Comparison of ENCODE assay signal across 21 mouse cellular contexts in genomic region chr13:44469675-44470074, GRCm38 (mm10).
DNase-seq lines count a peak whose midpoint lies in the region; ATAC-seq lines count a peak whose summit lies in the region.
"Had no signal": no experiment of that assay in that cellular context is flagged by ENCODE, and none has a peak within 500 bp of the region (broad histone marks: within the 10 kb centered on the region; RNA-seq: fewer than 3 reads in every experiment).

No protein-coding gene starts in this region.

- ATAC-seq in embryonic facial prominence, embryonic 13.5 days (ENCODE audit: insufficient number of reproducible peaks, insufficient read depth, low FRiP score, low TSS enrichment, low read depth) = no peak
- ATAC-seq in embryonic facial prominence, embryonic 15.5 days (ENCODE audit: insufficient number of reproducible peaks, low FRiP score, low TSS enrichment, low read depth) = no peak
- ATAC-seq in stomach, embryonic 16.5 days (ENCODE audit: insufficient read depth, low FRiP score) = no peak
- ATAC-seq: forebrain, embryonic 16.5 days; midbrain, embryonic 15.5 days had no signal

- H3K9me3 ChIP-seq in embryonic facial prominence, embryonic 13.5 days = no peaks in the 10 kb centered on the region
- no peaks in the 10 kb centered on the region for H3K9me3 ChIP-seq in embryonic facial prominence, embryonic 10.5 days
- no peaks in the 10 kb centered on the region for H3K9me3 ChIP-seq in embryonic facial prominence, embryonic 15.5 days (replicated peaks)
- H3K9me3 ChIP-seq in stomach, embryonic 16.5 days (replicated peaks; ENCODE audit: control insufficient read depth, low read length) = no peaks in the 10 kb centered on the region
- H3K9me3 ChIP-seq: hindbrain, embryonic 12.5 days; liver, embryonic 15.5 days; midbrain, embryonic 10.5 days; midbrain, embryonic 15.5 days; neural tube, embryonic 15.5 days had no signal

- H3K36me3 ChIP-seq in embryonic facial prominence, embryonic 13.5 days = no peaks in the 10 kb centered on the region
- no peaks in the 10 kb centered on the region for H3K36me3 ChIP-seq in embryonic facial prominence, embryonic 10.5 days (replicated peaks)
- H3K36me3 ChIP-seq in embryonic facial prominence, embryonic 15.5 days = no peaks in the 10 kb centered on the region
- no peaks in the 10 kb centered on the region for H3K36me3 ChIP-seq in stomach, embryonic 16.5 days (ENCODE audit: control insufficient read depth, insufficient read depth, low read length)
- H3K36me3 ChIP-seq: hindbrain, embryonic 12.5 days; liver, embryonic 15.5 days; midbrain, embryonic 10.5 days; midbrain, embryonic 15.5 days; neural tube, embryonic 15.5 days had no signal

- H3K4me1 ChIP-seq in embryonic facial prominence, embryonic 13.5 days = peaks cover 21% of the 10 kb centered on the region
- peaks cover 21% of the 10 kb centered on the region for H3K4me1 ChIP-seq in embryonic facial prominence, embryonic 10.5 days
- peaks cover 13% of the 10 kb centered on the region for H3K4me1 ChIP-seq in embryonic facial prominence, embryonic 15.5 days
- 0 out of 2 replicates have a peak, but pooled peaks cover 4% of the 10 kb centered on the region for H3K4me1 ChIP-seq in stomach, embryonic 16.5 days (ENCODE audit: control insufficient read depth, insufficient read depth, low read length)
- H3K4me1 ChIP-seq: liver, embryonic 15.5 days had no signal

- no peak overlapping the region for H3K4me2 ChIP-seq in embryonic facial prominence, embryonic 13.5 days
- no peak overlapping the region for H3K4me2 ChIP-seq in embryonic facial prominence, embryonic 15.5 days (replicated peaks)
- H3K4me2 ChIP-seq in stomach, embryonic 16.5 days (ENCODE audit: low read depth, low read length) = no peak overlapping the region
- H3K4me2 ChIP-seq: heart, embryonic 11.5 days; hindbrain, embryonic 12.5 days; liver, embryonic 15.5 days; lung, embryonic 14.5 days; midbrain, embryonic 15.5 days; neural tube, embryonic 15.5 days had no signal

- intact Hi-C loops in left cerebral cortex, postnatal 4 days (cut with DNase I) = no loop called here

- no peak overlapping the region for H3K4me3 ChIP-seq in embryonic facial prominence, embryonic 13.5 days
- H3K4me3 ChIP-seq in embryonic facial prominence, embryonic 10.5 days = no peak overlapping the region
- H3K4me3 ChIP-seq in embryonic facial prominence, embryonic 15.5 days (replicated peaks) = no peak overlapping the region
- no peak overlapping the region for H3K4me3 ChIP-seq in stomach, embryonic 16.5 days (replicated peaks; ENCODE audit: low read length)
- H3K4me3 ChIP-seq: hindbrain, embryonic 12.5 days; liver, embryonic 15.5 days; midbrain, embryonic 10.5 days; midbrain, embryonic 15.5 days; neural tube, embryonic 15.5 days had no signal

- 0 out of 2 replicates have a peak overlapping the region, but pooled peaks have one; percentile 29 for H3K27ac ChIP-seq in embryonic facial prominence, embryonic 13.5 days
- H3K27ac ChIP-seq in embryonic facial prominence, embryonic 10.5 days (replicated peaks) = no peak overlapping the region
- 0 out of 2 replicates have a peak overlapping the region, but pooled peaks have one; percentile 55 for H3K27ac ChIP-seq in embryonic facial prominence, embryonic 15.5 days (replicated peaks)
- peak overlapping the region; percentile 49 for H3K27ac ChIP-seq in stomach, embryonic 16.5 days (ENCODE audit: low read length)
- H3K27ac ChIP-seq: hindbrain, embryonic 12.5 days; liver, embryonic 15.5 days; midbrain, embryonic 15.5 days; neural tube, embryonic 15.5 days had no signal

- no peak overlapping the region for H3K9ac ChIP-seq in embryonic facial prominence, embryonic 13.5 days
- no peak overlapping the region for H3K9ac ChIP-seq in embryonic facial prominence, embryonic 15.5 days
- H3K9ac ChIP-seq in stomach, embryonic 16.5 days (ENCODE audit: low read length) = no peak overlapping the region
- H3K9ac ChIP-seq: hindbrain, embryonic 12.5 days; liver, embryonic 15.5 days; lung, embryonic 14.5 days; midbrain, embryonic 15.5 days; neural tube, embryonic 15.5 days had no signal

- DNase-seq in embryonic facial prominence, embryonic 10.5 days (ENCODE audit: low spot score) = no peak
- DNase-seq in CD4-positive helper T cell, adult 2 months (ENCODE audit: low read depth, low spot score) = peak; percentile 37
- DNase-seq in left cerebral cortex, postnatal 4 days = no peak
- DNase-seq in embryo, embryonic 9.5 days (ENCODE audit: extremely low spot score) = no peak
- DNase-seq: cerebellum, adult 11 months; cerebellum, adult 9-10 months; kidney, adult 11 months; retina, postnatal 1 day; right cerebral cortex, postnatal 14 days; thymus, postnatal 14 days had no signal

- 74% methylated on average over 6 of the region's 6 CpGs for WGBS in embryonic facial prominence, embryonic 13.5 days
- 83% methylated on average over 6 of the region's 6 CpGs for WGBS in embryonic facial prominence, embryonic 10.5 days
- WGBS in embryonic facial prominence, embryonic 15.5 days = 74% methylated on average over 6 of the region's 6 CpGs
- 82% methylated on average over 6 of the region's 6 CpGs for WGBS in stomach, embryonic 16.5 days

- 0 out of 2 replicates have a peak, but pooled peaks cover 3% of the 10 kb centered on the region for H3K27me3 ChIP-seq in embryonic facial prominence, embryonic 13.5 days
- H3K27me3 ChIP-seq in embryonic facial prominence, embryonic 10.5 days (replicated peaks; ENCODE audit: low read depth, poor library complexity, severe bottlenecking) = peaks cover 16% of the 10 kb centered on the region
- H3K27me3 ChIP-seq in embryonic facial prominence, embryonic 15.5 days = no peaks in the 10 kb centered on the region
- H3K27me3 ChIP-seq in stomach, embryonic 16.5 days (ENCODE audit: control insufficient read depth, insufficient read depth, low read length) = no peaks in the 10 kb centered on the region
- H3K27me3 ChIP-seq: hindbrain, embryonic 12.5 days; liver, embryonic 15.5 days; midbrain, embryonic 15.5 days; neural tube, embryonic 15.5 days had no signal
